Mouse (Mus musculus): ENCODE measurements around the gene Ep300.

Ep300 gene

GRCm38 (mm10) chr15:81584913-81585745 is at the start of gene Ep300:
Gene Ep300, plus strand, starts transcription at chr15:81585351.
- peak; percentile 99 for DNase-seq (ENCODE audit: low read depth)

DNA sequence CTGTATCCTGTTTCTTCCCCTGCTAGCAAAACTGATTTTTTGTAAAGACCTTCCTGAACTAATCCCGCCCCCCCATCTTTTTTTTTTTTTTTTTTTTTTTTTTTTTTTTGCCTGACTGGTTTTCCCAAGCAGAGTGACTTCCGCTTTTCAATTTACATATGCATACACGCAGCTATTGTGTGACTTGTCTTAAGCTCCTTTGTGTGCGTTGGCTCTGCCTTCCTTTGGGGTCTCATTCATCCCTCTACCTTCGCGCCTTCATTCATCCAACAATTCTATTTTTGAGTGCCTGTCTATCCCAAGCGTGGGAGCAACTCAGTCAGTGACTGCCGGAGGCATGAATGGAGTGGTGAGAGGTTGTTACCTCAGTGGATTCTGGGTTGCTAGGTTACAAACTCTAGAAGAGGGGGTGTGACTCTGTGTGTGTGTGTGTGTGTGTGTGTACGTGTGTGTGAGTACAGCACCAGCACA is 49.2 kb upstream of the Ep300 start:
- no peak for DNase-seq (ENCODE audit: low read depth)

DNA sequence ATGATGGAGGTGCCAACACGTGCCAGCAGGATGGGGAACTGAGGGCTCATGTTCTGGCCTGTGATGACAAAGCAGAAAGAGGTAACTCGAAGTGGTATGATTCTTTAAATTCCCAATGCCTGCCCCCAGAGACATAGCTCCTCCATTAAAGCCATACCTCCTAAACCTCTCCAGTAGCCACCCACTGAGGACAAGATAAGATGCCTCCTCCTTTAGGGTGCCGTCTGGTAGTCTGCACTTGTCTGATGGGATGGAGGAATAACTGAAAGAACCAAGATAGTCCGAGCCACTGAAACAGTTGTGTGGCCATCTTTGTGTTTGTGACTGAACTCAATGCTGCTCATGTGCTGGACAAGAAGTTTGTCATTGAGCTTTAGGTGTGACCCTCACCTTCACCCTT is 47.0 kb upstream of the Ep300 start:
- no peak for DNase-seq (ENCODE audit: low read depth)

GRCm38 (mm10) chr15:81539560-81539959 is 45.6 kb upstream of the Ep300 start:
- DNase-seq (ENCODE audit: low read depth): peak; percentile 92

DNA sequence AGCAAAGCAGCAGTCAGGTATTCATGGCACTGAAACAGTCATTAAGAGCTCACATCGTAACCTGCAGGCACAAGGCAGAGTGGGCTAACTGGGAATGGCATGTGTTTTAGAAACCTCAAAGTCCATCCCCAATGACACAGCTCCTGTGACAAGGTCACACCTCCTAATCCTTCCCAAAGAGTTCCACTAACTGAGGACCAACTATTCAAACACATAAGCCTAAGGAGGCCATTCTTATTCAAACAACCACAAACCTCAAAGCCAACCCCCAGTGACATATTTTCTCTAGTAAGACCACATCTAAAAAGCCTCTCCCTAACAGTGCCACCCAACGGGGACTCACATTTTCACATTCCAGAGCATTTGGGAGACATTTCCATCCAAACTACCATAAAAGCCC is 40.2 kb upstream of the Ep300 start:
- no peak for DNase-seq (ENCODE audit: low read depth)

GRCm38 (mm10) chr15:81545387-81546176 is 39.6 kb upstream of the Ep300 start:
- no peak for DNase-seq (ENCODE audit: low read depth)

DNA sequence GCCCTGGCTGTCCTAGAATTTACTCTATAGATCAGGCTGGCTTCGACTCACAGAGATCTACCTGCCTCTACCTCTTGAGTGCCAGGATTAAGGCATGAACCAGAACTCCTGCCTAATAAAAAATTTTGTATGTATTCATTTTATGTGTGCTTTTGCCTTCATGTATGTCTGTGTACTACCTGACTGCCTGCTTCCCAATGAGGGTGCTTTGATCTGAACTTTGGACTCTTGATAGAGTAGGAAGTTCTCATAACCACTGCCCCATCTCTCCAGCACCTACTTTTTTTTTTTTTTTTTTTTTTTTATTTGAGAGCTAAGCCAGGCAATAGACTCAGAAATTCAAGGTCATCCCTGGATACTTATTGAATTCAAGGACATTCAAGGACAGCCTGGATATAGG is 31.7 kb upstream of the Ep300 start:
- no peak for DNase-seq (ENCODE audit: low read depth)

GRCm38 (mm10) chr15:81554558-81555297 is 30.4 kb upstream of the Ep300 start:
- DNase-seq (ENCODE audit: low read depth): no peak

DNA sequence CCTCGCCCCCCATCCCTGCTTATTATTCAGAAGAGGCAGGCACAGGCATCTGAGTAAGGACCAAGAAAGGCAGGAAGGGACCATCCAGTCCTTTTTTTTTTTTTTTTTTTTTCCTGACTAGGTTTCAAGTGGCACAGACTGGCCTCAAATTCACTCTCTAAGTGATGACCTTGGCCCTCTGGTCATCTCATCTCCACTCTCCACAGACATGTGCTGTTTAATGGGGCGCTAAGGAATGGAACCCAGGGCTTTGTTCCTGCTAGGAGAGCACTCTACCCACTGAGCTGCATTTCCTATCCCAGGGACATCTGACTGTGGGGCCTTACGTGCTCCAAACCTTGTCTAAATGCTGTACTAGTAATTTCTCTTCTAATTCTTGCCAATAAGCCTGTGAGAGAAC is 29.2 kb upstream of the Ep300 start:
- no peak for DNase-seq (ENCODE audit: low read depth)

DNA sequence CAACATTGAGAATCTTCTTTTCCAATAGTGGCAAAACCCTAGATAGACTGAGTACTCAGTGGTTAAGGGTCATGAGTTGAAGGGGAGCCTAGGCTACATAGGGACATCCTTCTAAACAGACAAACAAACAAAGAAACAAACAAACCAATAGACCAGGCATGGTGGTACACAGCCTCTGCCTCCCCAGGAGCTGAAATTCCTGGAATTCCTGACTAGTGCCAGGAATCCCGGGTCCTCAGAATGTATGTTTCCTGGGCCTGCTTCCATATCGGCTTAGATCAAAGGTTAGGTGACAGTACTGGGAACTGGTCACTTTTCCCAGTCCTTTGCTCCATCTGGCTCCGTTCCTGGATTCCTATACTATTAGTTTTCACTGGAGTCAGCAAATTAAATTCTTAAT is 23.6 kb upstream of the Ep300 start:
- no peak for DNase-seq (ENCODE audit: low read depth)

- peak; percentile 74 for DNase-seq (ENCODE audit: low read depth)
Measured at GRCm38 (mm10) chr15:81561996-81562395, 23.2 kb upstream of the Ep300 start.

DNA sequence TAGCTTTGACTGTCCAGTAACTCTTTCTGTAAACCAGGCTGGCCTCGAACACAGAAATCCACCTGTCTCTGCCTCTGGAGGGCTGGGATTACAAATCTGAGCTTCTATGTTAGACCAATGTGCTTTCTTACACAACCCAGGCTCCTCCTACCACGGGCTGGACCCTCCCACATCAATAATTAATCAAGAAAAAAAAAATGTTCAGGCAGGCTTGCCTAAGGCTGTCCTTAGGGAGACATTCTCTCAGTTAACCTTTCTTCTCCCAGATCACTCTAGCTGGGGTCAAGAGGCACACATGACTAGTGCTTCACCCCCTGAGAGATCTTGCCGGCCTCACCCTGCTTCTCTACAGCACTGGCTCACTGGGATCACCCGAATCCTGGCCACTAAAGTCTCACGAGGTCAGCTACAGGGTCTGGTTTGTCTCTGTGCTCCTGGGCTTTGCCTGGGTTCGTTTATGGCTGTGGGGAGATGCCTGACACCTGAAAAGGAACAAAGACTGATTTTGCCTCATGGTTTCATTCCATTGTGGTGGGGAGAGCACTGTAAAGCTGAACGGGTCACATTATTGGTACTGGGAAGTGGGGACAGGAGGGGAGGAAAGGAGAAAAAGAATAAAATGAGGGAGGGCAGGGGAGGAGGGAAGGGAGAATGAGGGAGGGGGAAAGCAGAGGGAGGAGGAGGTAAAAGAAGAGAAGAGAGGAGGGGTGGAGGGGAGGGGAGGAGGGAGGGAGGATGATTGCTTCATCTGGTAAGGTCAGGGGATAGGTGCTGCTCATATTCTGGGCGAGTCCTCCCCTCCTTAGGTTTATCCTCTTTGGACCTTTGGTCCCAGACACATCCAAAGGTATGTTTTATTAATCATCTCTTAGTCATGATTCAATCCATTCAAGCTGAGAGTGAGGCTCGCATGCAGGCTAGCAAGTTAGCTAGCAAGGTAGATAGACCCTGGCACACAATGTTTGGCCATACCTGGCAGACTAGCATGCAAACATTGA is 22.4 kb upstream of the Ep300 start:
- DNase-seq (ENCODE audit: low read depth): no peak

DNA sequence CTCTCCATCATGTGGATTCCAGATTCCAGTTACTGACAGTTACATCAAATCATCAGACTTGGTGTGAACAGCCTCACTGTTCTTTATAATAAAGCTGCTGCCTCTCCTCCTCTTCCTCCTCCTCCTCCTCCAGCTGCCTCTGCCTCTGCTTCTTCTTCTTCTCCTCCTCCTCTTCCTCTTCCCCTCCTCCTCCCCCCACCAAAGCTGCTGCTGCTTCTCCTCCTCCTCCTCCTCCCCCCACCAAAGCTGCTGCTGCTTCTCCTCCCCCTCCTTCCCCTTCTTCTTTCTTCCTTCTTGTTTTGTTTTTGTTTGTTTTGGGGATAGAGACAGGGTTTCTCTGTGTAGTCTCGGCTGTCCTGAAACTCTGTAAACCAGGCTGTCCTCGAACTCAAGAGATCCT is 17.1 kb upstream of the Ep300 start:
- no peak for DNase-seq (ENCODE audit: low read depth)

GRCm38 (mm10) chr15:81568592-81568991 is 16.6 kb upstream of the Ep300 start:
- no peak for DNase-seq (ENCODE audit: low read depth)

DNA sequence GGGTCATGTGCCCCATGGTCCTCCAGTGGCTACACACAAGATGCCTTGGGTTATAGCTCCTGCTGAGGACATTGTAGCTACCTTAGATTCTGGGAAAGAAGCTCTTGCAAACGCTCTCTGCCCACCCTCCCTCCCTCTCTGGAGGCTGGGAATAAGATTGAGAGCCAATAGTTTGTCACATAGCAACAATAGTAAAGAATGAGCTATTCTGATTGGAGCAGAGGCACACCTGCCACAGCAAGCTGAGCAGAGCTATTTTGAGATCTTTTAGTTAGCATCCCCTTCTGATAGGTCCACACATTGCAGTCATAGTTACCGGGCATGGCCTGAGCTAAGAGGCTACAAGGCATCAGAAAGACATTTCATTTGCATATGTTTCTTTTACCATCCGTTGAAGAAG is 8.2 kb upstream of the Ep300 start:
- no peak for DNase-seq (ENCODE audit: low read depth)

- no peak for DNase-seq (ENCODE audit: low read depth)
Measured at GRCm38 (mm10) chr15:81577743-81578165, 7.4 kb upstream of the Ep300 start.

GRCm38 (mm10) chr15:81584466-81584865 is 685 bp upstream of the Ep300 start:
- DNase-seq (ENCODE audit: low read depth): no peak

DNA sequence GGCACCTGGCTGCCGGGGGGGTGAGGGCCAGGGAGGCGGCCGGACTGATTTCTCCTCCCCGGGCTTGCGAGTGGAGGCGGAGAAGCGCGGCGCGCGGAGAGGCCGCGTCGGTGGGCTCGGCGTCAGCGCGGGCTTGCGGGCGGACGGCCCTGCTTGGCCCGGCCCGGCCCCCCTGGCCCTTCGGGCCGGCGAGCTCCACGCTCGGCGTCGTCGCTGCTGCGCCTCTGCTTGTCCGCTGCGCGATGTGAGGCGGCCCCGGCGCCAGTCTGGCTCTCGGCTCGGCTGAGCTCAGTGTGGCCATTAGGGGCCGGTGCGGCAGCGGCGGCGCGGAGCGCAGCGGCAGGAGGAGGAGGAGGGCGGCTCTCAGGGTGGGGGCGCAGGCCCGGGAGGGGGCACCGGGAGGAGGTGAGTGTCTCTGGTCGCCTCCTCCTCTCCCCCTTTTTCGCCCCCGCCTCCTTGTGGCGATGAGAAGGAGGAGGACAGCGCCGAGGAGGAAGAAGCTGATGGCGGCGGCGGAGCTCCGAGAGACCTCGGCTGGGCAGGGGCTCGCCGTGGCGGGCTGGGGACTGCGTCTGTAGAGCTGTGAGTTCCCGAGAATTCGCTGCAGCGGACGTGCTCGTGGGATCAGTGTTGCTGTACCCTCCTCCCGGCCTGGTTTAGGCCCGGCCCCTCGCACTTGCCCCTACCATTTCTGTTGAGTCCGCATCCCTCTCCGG is 753 bp downstream of the Ep300 start:
- peak; percentile 89 for DNase-seq (ENCODE audit: low read depth)

DNA sequence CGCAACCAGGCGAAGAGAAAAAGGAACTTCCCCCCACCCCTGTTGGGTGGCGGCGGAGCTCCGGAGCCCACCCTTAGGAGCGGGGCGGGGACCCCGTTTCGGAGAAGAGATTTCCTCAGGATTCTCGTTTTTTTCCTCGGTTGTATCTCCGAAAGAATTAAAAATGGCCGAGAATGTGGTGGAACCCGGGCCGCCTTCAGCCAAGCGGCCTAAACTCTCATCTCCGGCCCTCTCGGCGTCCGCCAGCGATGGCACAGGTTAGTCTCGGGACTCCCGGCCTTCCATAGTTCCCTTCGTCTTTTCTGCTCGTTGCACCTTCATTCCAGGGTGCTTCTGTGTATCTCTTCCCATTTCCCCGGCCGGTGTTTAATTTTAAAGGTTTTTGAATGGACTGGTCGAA is 1.3 kb downstream of the Ep300 start:
- no peak for DNase-seq (ENCODE audit: low read depth)

- no peak for DNase-seq (ENCODE audit: low read depth)
Measured at GRCm38 (mm10) chr15:81587686-81588085, 2.5 kb downstream of the Ep300 start.
